In genomic region chr4:152011171-152011760, GRCm38 (mm10) we compare ENCODE assay signal across 8 mouse cellular contexts. TPM values are rescaled to one million over a fixed set of nuclear protein-coding genes. Genes with fewer than 3 reads are reported as not detected.
DNase-seq lines count a peak whose midpoint lies in the region; ATAC-seq and TF ChIP-seq lines count a peak whose summit lies in the region.

No protein-coding gene starts in this region.

- H3K36me3 ChIP-seq in forebrain, embryonic 14.5 days (ENCODE audit: control insufficient read depth, insufficient read depth, low read length): peaks cover 4% of the 10 kb centered on the region; the same call in 1 of the 2 replicates
- H3K36me3 ChIP-seq in liver, embryonic 13.5 days: peaks cover 48% of the 10 kb centered on the region
- peaks cover 10% of the 10 kb centered on the region for H3K36me3 ChIP-seq in small intestine, adult 2 months (ENCODE audit: control insufficient read depth, insufficient read depth, low read length)

- H3K9ac ChIP-seq in forebrain, embryonic 14.5 days (ENCODE audit: low read length): no peak overlapping the region
- peak overlapping the region; percentile 86 for H3K9ac ChIP-seq in liver, embryonic 13.5 days

- TF ChIP-seq CTCF in lung, adult 2 months (IDR thresholded peaks at IDR 0.05; ENCODE audit: insufficient read depth, low read length): no peak
- no peak for TF ChIP-seq CTCF in small intestine, adult 2 months (IDR thresholded peaks at IDR 0.05; ENCODE audit: extremely low read depth, insufficient read length, insufficient replicate concordance, low read depth, low read length)

- peak overlapping the region; percentile 100 for H3K4me2 ChIP-seq in forebrain, embryonic 14.5 days (ENCODE audit: low read length)
- H3K4me2 ChIP-seq in liver, embryonic 13.5 days: peak overlapping the region; percentile 100

- no peaks in the 10 kb centered on the region for H3K9me3 ChIP-seq in forebrain, embryonic 14.5 days (replicated peaks; ENCODE audit: control insufficient read depth, low read length)
- no peaks in the 10 kb centered on the region for H3K9me3 ChIP-seq in liver, embryonic 13.5 days (replicated peaks)

- no peak overlapping the region for H3K27ac ChIP-seq in forebrain, embryonic 14.5 days (ENCODE audit: low read depth, low read length)
- H3K27ac ChIP-seq in liver, embryonic 13.5 days: peak overlapping the region; percentile 88
- H3K27ac ChIP-seq in small intestine, adult 2 months (ENCODE audit: insufficient read depth, low read depth, low read length): peak overlapping the region; percentile 10; the same call in 1 of the 2 replicates

- peaks cover 15% of the 10 kb centered on the region for H3K27me3 ChIP-seq in forebrain, embryonic 14.5 days (replicated peaks; ENCODE audit: control insufficient read depth, insufficient read depth, low read length)
- peaks cover 21% of the 10 kb centered on the region for H3K27me3 ChIP-seq in liver, embryonic 13.5 days
- H3K27me3 ChIP-seq in small intestine, adult 2 months (ENCODE audit: control insufficient read depth, insufficient read depth, low read length): no peaks in the 10 kb centered on the region

- no peak for TF ChIP-seq POLR2A in lung, adult 2 months (IDR thresholded peaks at IDR 0.05; ENCODE audit: borderline replicate concordance, extremely low read depth, low read depth, low read length)
- no peak for TF ChIP-seq POLR2A in small intestine, adult 2 months (IDR thresholded peaks at IDR 0.05; ENCODE audit: low read depth, low read length)

- H3K4me1 ChIP-seq in lung, adult 2 months (ENCODE audit: control insufficient read depth, insufficient read depth, low read length): peaks cover 18% of the 10 kb centered on the region
- H3K4me1 ChIP-seq in forebrain, embryonic 14.5 days (ENCODE audit: control insufficient read depth, insufficient read depth, low read length): peaks cover 15% of the 10 kb centered on the region
- peaks cover 69% of the 10 kb centered on the region for H3K4me1 ChIP-seq in liver, embryonic 13.5 days (replicated peaks)
- peaks cover 29% of the 10 kb centered on the region for H3K4me1 ChIP-seq in small intestine, adult 2 months (ENCODE audit: control insufficient read depth, insufficient read depth, insufficient read length, low read length)

- DNase-seq in lung, adult 2 months: peak; percentile 30
- DNase-seq in lung, postnatal 10 days: no peak
- DNase-seq in forebrain, embryonic 14.5 days (ENCODE audit: low spot score): no peak
- DNase-seq in liver, embryonic 13.5 days: no peak
- DNase-seq in adrenal gland, postnatal 25 days: no peak
- DNase-seq in left cerebral cortex, adult 9 months (ENCODE audit: low spot score in 2 of 2): no peak

- peak overlapping the region; percentile 68 for H3K4me3 ChIP-seq in lung, adult 2 months (replicated peaks; ENCODE audit: extremely low read depth, low read depth, low read length)
- H3K4me3 ChIP-seq in forebrain, embryonic 14.5 days (ENCODE audit: low read depth, low read length): 0 out of 2 replicates have a peak overlapping the region, but pooled peaks have one; percentile 4
- peak overlapping the region; percentile 85 for H3K4me3 ChIP-seq in liver, embryonic 13.5 days (replicated peaks)
- H3K4me3 ChIP-seq in small intestine, adult 2 months (ENCODE audit: low read depth, low read length): peak overlapping the region; percentile 85

- ATAC-seq in forebrain, embryonic 14.5 days: no peak
- peak; percentile 1; the same call in 1 of the 2 replicates for ATAC-seq in liver, embryonic 13.5 days (ENCODE audit: low read depth)
- no peak for ATAC-seq in granulocyte monocyte progenitor cell, adult 5-6 weeks (replicated peaks; ENCODE audit: poor library complexity, severe bottlenecking)

- WGBS in lung, adult 2 months: 64% methylated on average over 8 of the region's 8 CpGs
- WGBS in forebrain, embryonic 14.5 days: 85% methylated on average over 8 of the region's 8 CpGs
- WGBS in liver, embryonic 13.5 days (ENCODE audit: insufficient replicate concordance): 58% methylated on average over 8 of the region's 8 CpGs
- WGBS in small intestine, adult 2 months: 32% methylated on average over 8 of the region's 8 CpGs

RNA-seq across cellular contexts. Expression of gene Klhl21, which starts 2.7 kb away (rescaled TPM):
- 43.6 and 48.6 TPM in 2 replicates for polyA plus RNA-seq in lung, adult 2 months (2012; rRNA removed)
- 0.69 and 1.8 TPM in 2 replicates for polyA plus RNA-seq in forebrain, embryonic 14.5 days (2014; fragmentation: Nextera tagmentation; extraction: Ambion mirVana)
- polyA plus RNA-seq in liver, embryonic 13.5 days (2015; fragmentation: Nextera tagmentation; extraction: Ambion mirVana): 6.0 and 6.5 TPM in 2 replicates
- polyA plus RNA-seq in small intestine, adult 2 months (2012; rRNA removed): 18.6 and 19.8 TPM in 2 replicates
- total RNA-seq in adrenal gland, postnatal 25 days (2021): 24.8 and 28.5 TPM in 2 replicates
- 9.8 and 11.6 TPM in 2 replicates for total RNA-seq in granulocyte monocyte progenitor cell, adult 5-6 weeks (2014; fragmentation: Nextera tagmentation)
- 4.3 and 6.3 TPM in 2 replicates for total RNA-seq in granulocyte monocyte progenitor cell, adult 5-6 weeks (2017)

RNA-seq across cellular contexts. Expression of gene Phf13, which starts 15.2 kb away (rescaled TPM):
- polyA plus RNA-seq in lung, adult 2 months (2012; rRNA removed): 8.9 TPM in 2 replicates
- 11.8 and 14.6 TPM in 2 replicates for polyA plus RNA-seq in forebrain, embryonic 14.5 days (2014; fragmentation: Nextera tagmentation; extraction: Ambion mirVana)
- polyA plus RNA-seq in liver, embryonic 13.5 days (2015; fragmentation: Nextera tagmentation; extraction: Ambion mirVana): 5.4 and 6.2 TPM in 2 replicates
- 4.0 and 7.5 TPM in 2 replicates for polyA plus RNA-seq in small intestine, adult 2 months (2012; rRNA removed)
- total RNA-seq in adrenal gland, postnatal 25 days (2021): 14.4 and 19.0 TPM in 2 replicates
- total RNA-seq in granulocyte monocyte progenitor cell, adult 5-6 weeks (2014; fragmentation: Nextera tagmentation): 1.4 and 5.7 TPM in 2 replicates
- total RNA-seq in granulocyte monocyte progenitor cell, adult 5-6 weeks (2017): 2.1 and 2.4 TPM in 2 replicates

RNA-seq across cellular contexts. Expression of gene Zbtb48, which starts 16.2 kb away (rescaled TPM):
- 15.9 and 21.6 TPM in 2 replicates for polyA plus RNA-seq in lung, adult 2 months (2012; rRNA removed)
- polyA plus RNA-seq in forebrain, embryonic 14.5 days (2014; fragmentation: Nextera tagmentation; extraction: Ambion mirVana): 17.2 and 21.6 TPM in 2 replicates
- 7.2 and 9.5 TPM in 2 replicates for polyA plus RNA-seq in liver, embryonic 13.5 days (2015; fragmentation: Nextera tagmentation; extraction: Ambion mirVana)
- polyA plus RNA-seq in small intestine, adult 2 months (2012; rRNA removed): 12.5 and 13.6 TPM in 2 replicates
- 11.0 and 11.6 TPM in 2 replicates for total RNA-seq in adrenal gland, postnatal 25 days (2021)
- total RNA-seq in granulocyte monocyte progenitor cell, adult 5-6 weeks (2014; fragmentation: Nextera tagmentation): 9.2 and 15.7 TPM in 2 replicates
- 5.2 and 10.3 TPM in 2 replicates for total RNA-seq in granulocyte monocyte progenitor cell, adult 5-6 weeks (2017)

RNA-seq across cellular contexts. Expression of gene Thap3, which starts 22.5 kb away (rescaled TPM):
- 64.2 and 72.5 TPM in 2 replicates for polyA plus RNA-seq in lung, adult 2 months (2012; rRNA removed)
- polyA plus RNA-seq in forebrain, embryonic 14.5 days (2014; fragmentation: Nextera tagmentation; extraction: Ambion mirVana): 29.7 and 30.0 TPM in 2 replicates
- 7.8 and 8.1 TPM in 2 replicates for polyA plus RNA-seq in liver, embryonic 13.5 days (2015; fragmentation: Nextera tagmentation; extraction: Ambion mirVana)
- 13.0 and 24.2 TPM in 2 replicates for polyA plus RNA-seq in small intestine, adult 2 months (2012; rRNA removed)
- 24.3 and 32.8 TPM in 2 replicates for total RNA-seq in adrenal gland, postnatal 25 days (2021)
- total RNA-seq in granulocyte monocyte progenitor cell, adult 5-6 weeks (2014; fragmentation: Nextera tagmentation): 10.4 and 14.0 TPM in 2 replicates
- 4.9 and 10.8 TPM in 2 replicates for total RNA-seq in granulocyte monocyte progenitor cell, adult 5-6 weeks (2017)

RNA-seq across cellular contexts. Expression of gene Tas1r1, which starts 27.1 kb away (rescaled TPM):
- polyA plus RNA-seq in lung, adult 2 months (2012; rRNA removed): 0.08 TPM in 1 of 2 replicates, not detected in the other
- polyA plus RNA-seq in forebrain, embryonic 14.5 days (2014; fragmentation: Nextera tagmentation; extraction: Ambion mirVana): 0.32 and 0.70 TPM in 2 replicates
- polyA plus RNA-seq in liver, embryonic 13.5 days (2015; fragmentation: Nextera tagmentation; extraction: Ambion mirVana): 0.07 TPM in 1 of 2 replicates, not detected in the other
- polyA plus RNA-seq in small intestine, adult 2 months (2012; rRNA removed): 0.05 TPM in 1 of 2 replicates, not detected in the other
- total RNA-seq in adrenal gland, postnatal 25 days (2021): 0.09 TPM in 1 of 2 replicates, not detected in the other
- 1.6 and 3.2 TPM in 2 replicates for total RNA-seq in granulocyte monocyte progenitor cell, adult 5-6 weeks (2014; fragmentation: Nextera tagmentation)
- total RNA-seq in granulocyte monocyte progenitor cell, adult 5-6 weeks (2017): 1.0 and 2.6 TPM in 2 replicates

Comparison
In these comparisons a context has a peak if more than half of its experiments do, and no peak if none do; other contexts are left out.
1. H3K4me3 ChIP-seq: peak in every context shown above with its lines; median percentile 85 in liver, embryonic 13.5 days; 85 in small intestine, adult 2 months; 68 in lung, adult 2 months; 4 in forebrain, embryonic 14.5 days.